Mouse (Mus musculus) CH12.LX (cell line): Measurements from ENCODE around the gene Pkn1.

Experiments
- EP300 ChIP-seq: IDR thresholded peaks from 2 replicates; pipeline ENCODE4 v1.6.1; 2011; ENCODE audit warnings: low read length, improper control_type of control experiment
- NRF1 ChIP-seq: IDR thresholded peaks from 2 replicates; pipeline ENCODE4 v1.6.1; 2014; ENCODE audit warnings: low read depth, mild to moderate bottlenecking, inconsistent platforms, low read length, improper control_type of control experiment, moderate library complexity
- POLR2A ChIP-seq: IDR thresholded peaks from 2 replicates; pipeline ENCODE4 v1.6.1; 2011; ENCODE audit warnings: low read depth, mild to moderate bottlenecking, improper control_type of control experiment, low read length
- SMC3 ChIP-seq: IDR thresholded peaks from 2 replicates; pipeline ENCODE4 v1.6.1; 2011; ENCODE audit warnings: low read depth, low read length, improper control_type of control experiment
- USF2 ChIP-seq: conservative IDR thresholded peaks from 2 replicates; pipeline ENCODE4 v1.6.1; 2011; ENCODE audit warnings: low read depth, low read length, improper control_type of control experiment

DNA sequence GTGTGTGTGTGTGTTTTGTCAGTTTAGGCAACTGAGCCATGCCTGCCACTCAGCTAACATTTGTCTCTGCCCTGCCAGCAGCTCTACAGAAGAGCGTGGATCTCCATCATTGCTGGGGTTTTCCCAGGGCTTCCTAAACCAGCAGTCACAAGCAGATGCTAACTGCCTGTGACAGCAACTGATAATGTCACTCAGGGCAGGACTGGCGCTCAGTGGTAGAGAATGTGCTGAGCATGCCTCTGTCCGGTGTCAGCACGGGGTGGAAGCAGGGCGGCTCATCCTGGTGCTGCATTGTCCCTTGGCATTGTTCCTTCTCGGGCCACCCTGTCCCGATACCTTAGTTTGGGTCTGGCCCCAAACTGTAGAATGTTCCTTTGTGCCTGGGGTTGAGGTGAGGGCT lies 75.4 kb downstream of the Pkn1 start:
- TF ChIP-seq EP300: no peak
- 0 out of 2 replicates have a peak, but pooled peaks have one; percentile 24 for TF ChIP-seq NRF1
- no peak for TF ChIP-seq USF2
- TF ChIP-seq SMC3: no peak
- TF ChIP-seq POLR2A: no peak
